Mouse (Mus musculus): ENCODE results near the gene Wdr61. TPM values are rescaled to one million over a fixed set of nuclear protein-coding genes. Genes with fewer than 3 reads are reported as not detected.

The Wdr61 gene
- polyA plus RNA-seq, 1 experiment from 2014 or later: 159 TPM

DNA sequence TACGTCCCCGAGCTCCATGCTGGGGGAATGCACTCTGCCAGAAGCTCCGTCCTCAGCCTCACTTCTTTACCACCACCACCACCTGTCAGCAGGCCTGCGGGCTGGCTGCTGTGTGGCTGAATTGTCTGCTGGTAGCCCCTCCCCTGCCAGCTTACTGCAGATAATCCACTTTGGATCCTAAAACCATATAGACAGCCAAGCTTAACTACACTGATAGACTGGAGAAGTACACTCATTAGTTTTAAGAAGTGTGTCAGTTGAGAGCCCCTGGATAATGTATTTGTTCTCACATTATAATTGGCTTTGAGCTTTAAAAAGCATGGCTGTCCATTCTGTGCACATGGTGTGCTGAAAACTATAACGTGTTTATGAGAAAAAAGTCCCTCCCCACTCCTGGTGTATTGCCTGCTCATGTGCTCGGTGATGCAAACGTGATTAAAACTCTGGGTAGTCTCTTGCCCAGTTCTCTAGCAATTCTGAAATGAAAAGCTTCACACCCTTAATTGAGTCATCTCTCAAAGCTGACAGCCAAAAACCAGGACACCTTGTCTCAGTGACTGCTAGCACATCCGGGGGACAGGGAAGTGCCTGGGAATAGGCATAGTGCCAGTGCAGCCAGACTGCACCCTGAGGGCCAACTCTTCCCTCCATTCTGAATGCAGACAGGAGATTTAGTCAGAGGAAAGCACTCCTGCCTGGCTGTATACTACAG, 26.9 kb downstream of the Wdr61 start:
- Histone ChIP-seq H3K4me1 (ENCODE audit: control insufficient read depth, insufficient read depth, low read length) (peaks cover 4% of the 10 kb centered on the region; the same call in 1 of the 2 replicates), H3K27me3 (replicated peaks; ENCODE audit: control insufficient read depth, insufficient read depth, low read length) (no peaks in the 10 kb centered on the region), H3K36me3 (ENCODE audit: control insufficient read depth, insufficient read depth, low read length) (peaks cover 14% of the 10 kb centered on the region), H3K4me2 (ENCODE audit: low read length) (no peak overlapping the region), H3K27ac (ENCODE audit: low read depth, low read length) (peak overlapping the region; percentile 63; the same call in 1 of the 2 replicates), H3K9ac (ENCODE audit: low read length) (no peak overlapping the region), H3K4me3 (ENCODE audit: low read depth, low read length) (no peak overlapping the region), H3K9me3 (replicated peaks; ENCODE audit: control insufficient read depth, low read length) (no peaks in the 10 kb centered on the region)
- peak; percentile 81 for DNase-seq (ENCODE audit: low spot score)
- WGBS: 13% methylated on average over 8 of the region's 8 CpGs
- ATAC-seq: peak; percentile 85

DNA sequence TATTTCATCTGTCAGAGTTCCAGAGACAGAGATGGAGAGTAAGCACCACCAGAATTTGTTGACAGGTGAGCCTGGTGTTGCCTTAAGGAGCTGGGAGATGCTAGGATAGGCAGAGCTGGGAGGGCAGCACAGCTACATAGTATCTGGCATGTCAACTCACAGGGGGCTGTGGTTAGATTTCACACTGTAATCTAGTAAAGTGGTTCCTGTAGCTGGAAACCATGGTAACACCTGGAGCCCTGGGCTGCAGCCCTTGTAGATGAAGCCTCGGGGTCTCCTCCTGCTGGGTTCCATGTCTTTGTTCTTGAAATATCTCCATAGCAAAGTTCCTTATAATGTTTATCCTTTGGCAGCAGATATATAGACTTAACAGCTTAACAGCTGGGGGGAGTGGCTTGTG, 28.8 kb downstream of the Wdr61 start:
- DNase-seq (ENCODE audit: low spot score) (no peak), ATAC-seq (no peak)
- WGBS: 86% methylated on average over 1 of the region's 1 CpGs
- H3K4me2 ChIP-seq (ENCODE audit: low read length): no peak overlapping the region
- H3K9me3 ChIP-seq (replicated peaks; ENCODE audit: control insufficient read depth, low read length): no peaks in the 10 kb centered on the region
- no peak overlapping the region for H3K9ac ChIP-seq (ENCODE audit: low read length)
- H3K27ac ChIP-seq (ENCODE audit: low read depth, low read length): no peak overlapping the region
- peaks cover 7% of the 10 kb centered on the region for H3K36me3 ChIP-seq (ENCODE audit: control insufficient read depth, insufficient read depth, low read length)
- H3K4me3 ChIP-seq (ENCODE audit: low read depth, low read length): no peak overlapping the region
- peaks cover 4% of the 10 kb centered on the region; the same call in 1 of the 2 replicates for H3K4me1 ChIP-seq (ENCODE audit: control insufficient read depth, insufficient read depth, low read length)
- peaks cover 9% of the 10 kb centered on the region for H3K27me3 ChIP-seq (replicated peaks; ENCODE audit: control insufficient read depth, insufficient read depth, low read length)

DNA sequence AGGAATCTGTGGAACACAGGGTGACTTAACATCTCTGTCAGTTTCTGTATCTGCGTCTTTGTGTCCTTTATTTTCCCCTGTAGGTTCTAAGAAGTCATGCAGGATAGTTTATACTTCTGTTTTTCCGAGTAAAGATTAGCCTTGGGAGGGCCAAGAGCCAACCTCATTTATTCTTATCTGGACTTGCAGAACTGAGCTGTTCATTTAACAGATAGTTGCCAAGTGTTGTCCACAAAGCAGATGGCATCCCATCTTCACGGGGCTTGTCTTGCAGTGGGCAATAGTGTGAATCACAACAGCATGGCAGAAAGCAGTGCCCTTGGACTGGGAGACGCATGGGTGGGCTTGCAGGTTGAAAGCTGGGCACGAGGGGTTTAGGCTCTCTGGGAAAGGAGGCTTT, 30.0 kb downstream of the Wdr61 start:
- no peaks in the 10 kb centered on the region for H3K9me3 ChIP-seq (replicated peaks; ENCODE audit: control insufficient read depth, low read length)
- no peak for ATAC-seq
- no peak overlapping the region for H3K4me2 ChIP-seq (ENCODE audit: low read length)
- no peak overlapping the region for H3K9ac ChIP-seq (ENCODE audit: low read length)
- WGBS: 79% methylated on average over 5 of the region's 5 CpGs
- H3K4me3 ChIP-seq (ENCODE audit: low read depth, low read length): no peak overlapping the region
- no peak for DNase-seq (ENCODE audit: low spot score)
- H3K36me3 ChIP-seq (ENCODE audit: control insufficient read depth, insufficient read depth, low read length): peaks cover 4% of the 10 kb centered on the region; the same call in 1 of the 2 replicates
- no peak overlapping the region for H3K27ac ChIP-seq (ENCODE audit: low read depth, low read length)
- peaks cover 4% of the 10 kb centered on the region; the same call in 1 of the 2 replicates for H3K4me1 ChIP-seq (ENCODE audit: control insufficient read depth, insufficient read depth, low read length)
- H3K27me3 ChIP-seq (replicated peaks; ENCODE audit: control insufficient read depth, insufficient read depth, low read length): peaks cover 17% of the 10 kb centered on the region

DNA sequence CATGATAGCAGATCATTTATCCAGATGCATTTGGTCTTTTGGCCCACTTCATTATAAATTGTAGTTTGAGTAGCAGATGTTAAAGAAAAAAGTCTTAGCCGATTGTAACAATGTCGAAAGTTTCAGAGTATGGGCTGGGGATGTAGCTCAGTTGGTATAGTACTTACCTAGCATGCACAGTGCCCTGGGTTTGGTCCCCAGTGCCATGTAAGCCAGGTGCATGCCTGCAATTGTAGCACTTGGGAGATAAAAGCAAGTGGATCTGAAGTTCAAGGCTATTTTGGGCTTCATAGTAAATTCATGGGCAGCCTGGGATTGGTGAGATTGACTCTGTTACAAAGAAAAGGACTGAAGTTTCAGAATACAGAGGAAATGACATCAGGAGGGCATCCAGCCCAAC, 31.7 kb downstream of the Wdr61 start:
- Histone ChIP-seq H3K4me3 (ENCODE audit: low read depth, low read length) (no peak overlapping the region), H3K27me3 (replicated peaks; ENCODE audit: control insufficient read depth, insufficient read depth, low read length) (peaks cover 21% of the 10 kb centered on the region), H3K27ac (ENCODE audit: low read depth, low read length) (no peak overlapping the region), H3K4me1 (ENCODE audit: control insufficient read depth, insufficient read depth, low read length) (no peaks in the 10 kb centered on the region; the same call in 1 of the 2 replicates), H3K4me2 (ENCODE audit: low read length) (no peak overlapping the region), H3K9ac (ENCODE audit: low read length) (no peak overlapping the region), H3K9me3 (replicated peaks; ENCODE audit: control insufficient read depth, low read length) (no peaks in the 10 kb centered on the region), H3K36me3 (ENCODE audit: control insufficient read depth, insufficient read depth, low read length) (no peaks in the 10 kb centered on the region)
- ATAC-seq (no peak), DNase-seq (ENCODE audit: low spot score) (no peak)
- WGBS: 88% methylated on average over 2 of the region's 2 CpGs

DNA sequence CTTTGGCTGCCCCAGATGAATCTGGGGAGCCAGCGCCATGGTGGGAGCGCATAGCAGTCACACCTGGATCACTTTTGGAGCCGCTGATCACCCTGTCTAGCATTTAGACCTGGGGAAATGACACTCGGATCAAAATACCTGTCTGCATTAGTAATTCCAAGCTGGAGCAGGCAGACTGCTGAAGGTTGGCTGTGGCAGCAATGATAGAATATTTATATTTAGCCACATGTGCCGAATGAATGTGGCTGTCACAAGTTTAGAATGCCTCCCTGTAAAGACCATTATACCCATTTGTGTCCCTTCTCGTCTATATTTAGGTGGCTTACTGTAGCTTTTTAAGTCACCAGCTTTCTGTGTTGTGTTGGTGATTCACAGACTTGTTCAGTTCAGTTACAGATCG, 33.6 kb downstream of the Wdr61 start:
- ATAC-seq: no peak

DNA sequence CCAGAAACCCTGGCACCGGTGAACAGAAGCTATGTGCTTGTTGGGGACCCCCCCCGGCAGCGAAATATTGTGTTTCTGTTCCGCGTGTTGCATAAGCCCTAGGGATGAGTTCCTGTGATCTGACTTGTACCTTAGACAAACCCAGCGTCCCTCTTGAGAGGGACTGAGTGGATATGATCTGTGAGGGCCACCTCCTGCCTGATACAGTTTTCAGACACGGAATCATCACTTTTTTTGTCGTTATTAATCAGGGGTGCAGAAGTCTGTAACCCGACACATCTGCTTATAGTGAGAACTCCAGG, 34.2 kb downstream of the Wdr61 start:
- Histone ChIP-seq H3K27me3 (replicated peaks; ENCODE audit: control insufficient read depth, insufficient read depth, low read length) (peaks cover 21% of the 10 kb centered on the region), H3K9ac (ENCODE audit: low read length) (peak overlapping the region; percentile 79), H3K4me1 (ENCODE audit: control insufficient read depth, insufficient read depth, low read length) (no peaks in the 10 kb centered on the region; the same call in 1 of the 2 replicates), H3K4me3 (ENCODE audit: low read depth, low read length) (peak overlapping the region; percentile 69), H3K36me3 (ENCODE audit: control insufficient read depth, insufficient read depth, low read length) (no peaks in the 10 kb centered on the region), H3K4me2 (ENCODE audit: low read length) (peak overlapping the region; percentile 89), H3K27ac (ENCODE audit: low read depth, low read length) (no peak overlapping the region), H3K9me3 (replicated peaks; ENCODE audit: control insufficient read depth, low read length) (no peaks in the 10 kb centered on the region)
- WGBS: 28% methylated on average over 9 of the region's 9 CpGs
- no peak for ATAC-seq
- no peak for DNase-seq (ENCODE audit: low spot score)

More for the DNA sequence above, 33.6 kb downstream of the Wdr61 start:
- Histone ChIP-seq H3K27me3 (replicated peaks; ENCODE audit: control insufficient read depth, insufficient read depth, low read length) (peaks cover 21% of the 10 kb centered on the region), H3K9me3 (replicated peaks; ENCODE audit: control insufficient read depth, low read length) (no peaks in the 10 kb centered on the region), H3K36me3 (ENCODE audit: control insufficient read depth, insufficient read depth, low read length) (no peaks in the 10 kb centered on the region), H3K4me1 (ENCODE audit: control insufficient read depth, insufficient read depth, low read length) (no peaks in the 10 kb centered on the region; the same call in 1 of the 2 replicates), H3K4me2 (ENCODE audit: low read length) (peak overlapping the region; percentile 89; the same call in 1 of the 2 replicates), H3K9ac (ENCODE audit: low read length) (no peak overlapping the region), H3K27ac (ENCODE audit: low read depth, low read length) (no peak overlapping the region), H3K4me3 (ENCODE audit: low read depth, low read length) (no peak overlapping the region)
- WGBS: 81% methylated on average over 7 of the region's 7 CpGs
- DNase-seq (ENCODE audit: low spot score): no peak

DNA sequence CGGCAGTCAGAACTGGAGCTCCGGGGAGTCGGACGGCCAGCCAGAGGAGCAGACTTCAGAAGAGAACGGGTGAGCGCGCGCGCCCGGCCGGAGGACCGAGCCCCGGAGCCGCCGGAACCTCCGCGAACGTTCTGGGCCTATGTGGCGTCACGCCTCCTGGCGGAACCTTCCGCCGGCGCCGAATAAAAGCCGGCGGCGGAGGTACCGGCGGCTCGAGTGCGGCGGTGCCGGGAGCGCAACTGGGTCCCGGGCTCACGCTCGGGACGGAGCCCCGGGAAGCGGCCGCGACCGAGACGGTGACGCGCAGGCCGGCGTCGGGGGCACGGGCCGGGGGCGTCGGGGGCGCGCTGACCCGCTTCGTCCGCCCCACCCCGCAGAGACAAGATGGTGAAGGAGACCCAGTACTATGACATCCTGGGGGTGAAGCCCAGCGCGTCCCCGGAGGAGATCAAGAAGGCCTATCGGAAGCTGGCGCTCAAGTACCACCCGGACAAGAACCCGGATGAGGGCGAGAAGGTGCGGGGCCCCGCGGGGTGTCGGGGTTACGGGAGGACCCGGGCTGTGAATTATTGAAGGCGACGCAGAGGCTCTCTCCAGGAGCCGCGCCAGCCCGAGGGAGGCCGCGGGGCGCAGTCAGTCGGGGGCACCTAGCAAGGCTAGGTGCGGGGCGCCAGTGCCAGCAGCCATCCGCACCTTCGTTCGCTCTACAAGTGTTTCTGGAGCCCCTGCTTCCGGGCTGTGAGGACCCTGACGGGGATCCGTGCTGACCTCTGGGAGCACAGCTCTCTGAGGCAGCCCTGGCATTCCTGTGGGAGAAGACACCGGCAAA, 34.8 kb downstream of the Wdr61 start:
- no peaks in the 10 kb centered on the region; the same call in 1 of the 2 replicates for H3K4me1 ChIP-seq (ENCODE audit: control insufficient read depth, insufficient read depth, low read length)
- peak; percentile 73 for ATAC-seq
- peak overlapping the region; percentile 69 for H3K4me3 ChIP-seq (ENCODE audit: low read depth, low read length)
- H3K27ac ChIP-seq (ENCODE audit: low read depth, low read length): no peak overlapping the region
- DNase-seq (ENCODE audit: low spot score): peak; percentile 77
- peak overlapping the region; percentile 79 for H3K9ac ChIP-seq (ENCODE audit: low read length)
- no peaks in the 10 kb centered on the region for H3K36me3 ChIP-seq (ENCODE audit: control insufficient read depth, insufficient read depth, low read length)
- peak overlapping the region; percentile 89 for H3K4me2 ChIP-seq (ENCODE audit: low read length)
- under 1% methylated on average over 83 of the region's 92 CpGs for whole genome bisulfite sequencing
- peaks cover 21% of the 10 kb centered on the region for H3K27me3 ChIP-seq (replicated peaks; ENCODE audit: control insufficient read depth, insufficient read depth, low read length)
- no peaks in the 10 kb centered on the region for H3K9me3 ChIP-seq (replicated peaks; ENCODE audit: control insufficient read depth, low read length)

DNA sequence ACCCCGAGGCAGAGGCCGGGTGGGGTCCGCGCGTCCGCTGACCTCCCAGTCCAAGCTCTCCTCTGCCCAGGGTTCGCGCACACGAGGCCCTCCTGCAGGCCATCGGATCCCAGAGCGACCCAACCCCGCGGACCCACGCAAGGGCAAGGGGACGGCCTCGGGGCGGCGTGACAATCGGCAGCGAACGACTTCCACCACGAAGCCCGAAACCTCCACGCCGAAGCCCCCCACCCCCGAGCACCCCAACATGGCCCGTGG, 35.3 kb downstream of the Wdr61 start:
- H3K9ac ChIP-seq (ENCODE audit: low read length): peak overlapping the region; percentile 79
- H3K4me1 ChIP-seq (ENCODE audit: control insufficient read depth, insufficient read depth, low read length): no peaks in the 10 kb centered on the region; the same call in 1 of the 2 replicates
- H3K27me3 ChIP-seq (replicated peaks; ENCODE audit: control insufficient read depth, insufficient read depth, low read length): peaks cover 21% of the 10 kb centered on the region
- no peak overlapping the region for H3K27ac ChIP-seq (ENCODE audit: low read depth, low read length)
- peak overlapping the region; percentile 69 for H3K4me3 ChIP-seq (ENCODE audit: low read depth, low read length)
- ATAC-seq (peak; percentile 62), DNase-seq (ENCODE audit: low spot score) (no peak)
- peak overlapping the region; percentile 89 for H3K4me2 ChIP-seq (ENCODE audit: low read length)
- H3K9me3 ChIP-seq (replicated peaks; ENCODE audit: control insufficient read depth, low read length): no peaks in the 10 kb centered on the region
- no peaks in the 10 kb centered on the region for H3K36me3 ChIP-seq (ENCODE audit: control insufficient read depth, insufficient read depth, low read length)
- WGBS: 17% methylated on average over 27 of the region's 27 CpGs
